Mouse (Mus musculus): ENCODE data around the gene 1700066M21Rik. TPM values are rescaled to one million over a fixed set of nuclear protein-coding genes. Genes with fewer than 3 reads are reported as not detected.

Gene 1700066M21Rik
- polyA plus RNA-seq, 1 experiment from 2014 or later: 18.2 TPM

GRCm38 (mm10) chr1:57341197-57341596 lies 36.2 kb upstream of the 1700066M21Rik start:
- H3K4me3 ChIP-seq (ENCODE audit: low read depth, low read length): no peak overlapping the region
- H3K9me3 ChIP-seq (replicated peaks; ENCODE audit: control insufficient read depth, low read length): no peaks in the 10 kb centered on the region
- no peak overlapping the region for H3K27ac ChIP-seq (replicated peaks; ENCODE audit: low read depth, low read length)
- DNase-seq (ENCODE audit: low spot score) (no peak), ATAC-seq (replicated peaks; ENCODE audit: insufficient number of reproducible peaks, low FRiP score, low TSS enrichment, low read depth) (no peak)
- H3K27me3 ChIP-seq (ENCODE audit: control insufficient read depth, insufficient read depth, low read length): no peaks in the 10 kb centered on the region
- H3K36me3 ChIP-seq (replicated peaks; ENCODE audit: control insufficient read depth, insufficient read depth, low read depth, low read length): no peaks in the 10 kb centered on the region
- no peak overlapping the region for H3K9ac ChIP-seq (replicated peaks; ENCODE audit: low read length)
- no peak overlapping the region for H3K4me2 ChIP-seq (ENCODE audit: low read depth, low read length)
- WGBS: 27% methylated on average over 2 of the region's 2 CpGs
- no peaks in the 10 kb centered on the region for H3K4me1 ChIP-seq (ENCODE audit: control insufficient read depth, insufficient read depth, low read length)

- ATAC-seq (replicated peaks; ENCODE audit: insufficient number of reproducible peaks, low FRiP score, low TSS enrichment, low read depth): no peak
- Histone ChIP-seq H3K4me3 (ENCODE audit: low read depth, low read length) (no peak overlapping the region), H3K27ac (replicated peaks; ENCODE audit: low read depth, low read length) (no peak overlapping the region), H3K27me3 (ENCODE audit: control insufficient read depth, insufficient read depth, low read length) (no peaks in the 10 kb centered on the region), H3K4me2 (ENCODE audit: low read depth, low read length) (no peak overlapping the region), H3K9me3 (replicated peaks; ENCODE audit: control insufficient read depth, low read length) (no peaks in the 10 kb centered on the region), H3K36me3 (replicated peaks; ENCODE audit: control insufficient read depth, insufficient read depth, low read depth, low read length) (no peaks in the 10 kb centered on the region), H3K9ac (replicated peaks; ENCODE audit: low read length) (no peak overlapping the region), H3K4me1 (ENCODE audit: control insufficient read depth, insufficient read depth, low read length) (no peaks in the 10 kb centered on the region)
- DNase-seq (ENCODE audit: low spot score): no peak
Measured at GRCm38 (mm10) chr1:57347487-57347886, 29.9 kb upstream of the 1700066M21Rik start.

DNA sequence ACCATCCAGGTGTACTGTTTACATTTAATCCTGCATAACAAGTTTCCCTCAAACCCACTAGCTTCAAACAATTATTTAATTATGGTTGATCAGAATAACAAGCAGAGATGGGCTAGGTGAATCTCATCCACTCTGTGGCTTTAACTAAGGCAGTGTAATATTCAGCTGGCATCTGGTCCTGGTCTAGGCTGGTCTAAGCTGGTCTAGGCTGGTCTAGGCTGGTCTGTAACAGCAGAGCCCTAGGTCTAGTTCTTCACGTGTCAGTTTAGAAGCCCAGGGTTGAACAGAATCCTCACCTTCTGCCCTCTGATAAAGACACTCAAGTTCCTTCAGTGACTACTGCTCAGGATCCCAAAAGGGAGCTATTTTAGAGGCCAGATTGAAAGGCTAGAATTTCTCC lies 25.5 kb upstream of the 1700066M21Rik start:
- no peaks in the 10 kb centered on the region for H3K4me1 ChIP-seq (ENCODE audit: control insufficient read depth, insufficient read depth, low read length)
- no peaks in the 10 kb centered on the region for H3K9me3 ChIP-seq (replicated peaks; ENCODE audit: control insufficient read depth, low read length)
- 53% methylated on average over 1 of the region's 1 CpGs for WGBS
- no peak overlapping the region for H3K9ac ChIP-seq (replicated peaks; ENCODE audit: low read length)
- no peak overlapping the region for H3K4me2 ChIP-seq (ENCODE audit: low read depth, low read length)
- H3K36me3 ChIP-seq (replicated peaks; ENCODE audit: control insufficient read depth, insufficient read depth, low read depth, low read length): no peaks in the 10 kb centered on the region
- H3K27me3 ChIP-seq (ENCODE audit: control insufficient read depth, insufficient read depth, low read length): no peaks in the 10 kb centered on the region
- no peak overlapping the region for H3K27ac ChIP-seq (replicated peaks; ENCODE audit: low read depth, low read length)
- H3K4me3 ChIP-seq (ENCODE audit: low read depth, low read length): no peak overlapping the region
- DNase-seq (ENCODE audit: low spot score): no peak
- ATAC-seq (replicated peaks; ENCODE audit: insufficient number of reproducible peaks, low FRiP score, low TSS enrichment, low read depth): no peak

DNA sequence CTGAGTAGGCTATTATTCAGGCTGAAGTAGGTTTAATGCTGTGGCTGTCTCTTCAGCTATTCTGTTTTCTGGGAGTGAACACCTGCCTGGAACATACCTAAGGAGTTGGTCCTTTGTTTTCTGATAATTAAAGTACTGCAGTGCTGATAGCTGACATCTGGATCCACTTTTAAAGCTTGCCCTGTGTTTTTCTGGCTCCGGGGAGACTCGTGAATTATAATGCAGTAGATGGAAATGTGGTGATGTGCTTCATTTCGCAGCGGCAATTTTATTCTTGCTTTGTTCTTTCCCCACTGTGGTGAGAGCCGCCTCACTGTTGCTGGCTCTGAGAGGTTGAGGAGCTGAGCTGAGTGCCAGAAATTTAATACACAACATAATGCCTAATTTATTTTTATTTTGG lies 18.9 kb upstream of the 1700066M21Rik start:
- Histone ChIP-seq H3K27me3 (ENCODE audit: control insufficient read depth, insufficient read depth, low read length) (no peaks in the 10 kb centered on the region), H3K9me3 (replicated peaks; ENCODE audit: control insufficient read depth, low read length) (no peaks in the 10 kb centered on the region), H3K4me3 (ENCODE audit: low read depth, low read length) (no peak overlapping the region), H3K9ac (replicated peaks; ENCODE audit: low read length) (no peak overlapping the region), H3K27ac (replicated peaks; ENCODE audit: low read depth, low read length) (no peak overlapping the region), H3K36me3 (replicated peaks; ENCODE audit: control insufficient read depth, insufficient read depth, low read depth, low read length) (no peaks in the 10 kb centered on the region), H3K4me1 (ENCODE audit: control insufficient read depth, insufficient read depth, low read length) (no peaks in the 10 kb centered on the region), H3K4me2 (ENCODE audit: low read depth, low read length) (no peak overlapping the region)
- 48% methylated on average over 5 of the region's 5 CpGs for WGBS
- peak; percentile 48 for DNase-seq (ENCODE audit: low spot score)
- ATAC-seq (replicated peaks; ENCODE audit: insufficient number of reproducible peaks, low FRiP score, low TSS enrichment, low read depth): no peak

- no peak for DNase-seq (ENCODE audit: low spot score)
- no peak for ATAC-seq (replicated peaks; ENCODE audit: insufficient number of reproducible peaks, low FRiP score, low TSS enrichment, low read depth)
- Histone ChIP-seq H3K4me1 (ENCODE audit: control insufficient read depth, insufficient read depth, low read length) (no peaks in the 10 kb centered on the region), H3K27ac (replicated peaks; ENCODE audit: low read depth, low read length) (no peak overlapping the region), H3K9me3 (replicated peaks; ENCODE audit: control insufficient read depth, low read length) (no peaks in the 10 kb centered on the region), H3K36me3 (replicated peaks; ENCODE audit: control insufficient read depth, insufficient read depth, low read depth, low read length) (no peaks in the 10 kb centered on the region), H3K9ac (replicated peaks; ENCODE audit: low read length) (no peak overlapping the region), H3K27me3 (ENCODE audit: control insufficient read depth, insufficient read depth, low read length) (no peaks in the 10 kb centered on the region), H3K4me3 (ENCODE audit: low read depth, low read length) (no peak overlapping the region), H3K4me2 (ENCODE audit: low read depth, low read length) (no peak overlapping the region)
- WGBS: 86% methylated on average over 3 of the region's 3 CpGs
Measured at GRCm38 (mm10) chr1:57367446-57367845, 10.0 kb upstream of the 1700066M21Rik start.

DNA sequence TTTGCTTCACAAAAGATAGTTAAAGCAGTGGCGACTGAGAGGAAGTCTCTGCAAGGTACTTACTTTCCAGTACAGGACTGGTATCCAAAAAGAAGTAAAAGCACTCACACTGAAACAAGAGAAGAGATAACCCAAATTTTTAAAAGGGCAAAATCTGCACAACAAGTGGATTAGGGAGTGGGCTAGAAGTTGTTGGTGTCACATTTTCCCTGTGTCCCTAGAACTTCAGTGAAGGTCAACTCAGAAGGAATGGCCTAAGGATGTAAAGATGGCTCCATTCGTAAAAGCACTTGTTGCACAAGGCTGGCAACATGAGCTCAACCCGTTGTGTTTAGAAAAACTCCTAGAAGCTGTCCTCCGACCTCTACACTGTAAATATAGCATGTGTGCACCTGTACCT lies 8.3 kb upstream of the 1700066M21Rik start:
- DNase-seq (ENCODE audit: low spot score) (no peak), ATAC-seq (replicated peaks; ENCODE audit: insufficient number of reproducible peaks, low FRiP score, low TSS enrichment, low read depth) (no peak)
- no peak overlapping the region for H3K9ac ChIP-seq (replicated peaks; ENCODE audit: low read length)
- H3K27me3 ChIP-seq (ENCODE audit: control insufficient read depth, insufficient read depth, low read length): no peaks in the 10 kb centered on the region
- H3K9me3 ChIP-seq (replicated peaks; ENCODE audit: control insufficient read depth, low read length): no peaks in the 10 kb centered on the region
- H3K4me2 ChIP-seq (ENCODE audit: low read depth, low read length): no peak overlapping the region
- no peaks in the 10 kb centered on the region for H3K4me1 ChIP-seq (ENCODE audit: control insufficient read depth, insufficient read depth, low read length)
- no peak overlapping the region for H3K4me3 ChIP-seq (ENCODE audit: low read depth, low read length)
- H3K36me3 ChIP-seq (replicated peaks; ENCODE audit: control insufficient read depth, insufficient read depth, low read depth, low read length): no peaks in the 10 kb centered on the region
- 83% methylated on average over 4 of the region's 4 CpGs for WGBS
- no peak overlapping the region for H3K27ac ChIP-seq (replicated peaks; ENCODE audit: low read depth, low read length)

- DNase-seq (ENCODE audit: low spot score): no peak
- WGBS: 90% methylated on average over 4 of the region's 4 CpGs
Measured at GRCm38 (mm10) chr1:57370451-57370850, 7.0 kb upstream of the 1700066M21Rik start.

DNA sequence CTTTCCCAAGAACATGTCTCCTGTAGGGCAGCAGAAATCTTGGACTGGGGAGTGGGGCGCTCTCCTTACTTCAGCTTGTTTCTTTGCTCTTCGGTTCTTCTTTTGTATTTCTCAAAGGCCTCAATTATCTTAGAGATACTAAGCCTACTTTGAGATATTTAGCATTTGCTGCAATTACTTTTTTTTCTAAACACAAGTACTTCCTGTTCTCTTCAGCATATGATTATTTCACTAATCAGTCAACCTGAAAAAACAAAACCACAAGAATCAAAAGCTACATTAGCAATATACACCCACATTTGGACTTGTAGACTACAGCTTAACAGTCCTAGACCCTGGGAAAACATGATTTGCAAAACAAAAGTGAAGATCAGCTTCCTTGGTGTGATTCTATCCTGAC lies 2.1 kb upstream of the 1700066M21Rik start:
- no peak for ATAC-seq (replicated peaks; ENCODE audit: insufficient number of reproducible peaks, low FRiP score, low TSS enrichment, low read depth)
- Histone ChIP-seq H3K9me3 (replicated peaks; ENCODE audit: control insufficient read depth, low read length) (no peaks in the 10 kb centered on the region), H3K27me3 (ENCODE audit: control insufficient read depth, insufficient read depth, low read length) (no peaks in the 10 kb centered on the region), H3K9ac (replicated peaks; ENCODE audit: low read length) (no peak overlapping the region), H3K4me3 (ENCODE audit: low read depth, low read length) (no peak overlapping the region), H3K36me3 (replicated peaks; ENCODE audit: control insufficient read depth, insufficient read depth, low read depth, low read length) (no peaks in the 10 kb centered on the region), H3K4me2 (ENCODE audit: low read depth, low read length) (no peak overlapping the region), H3K27ac (replicated peaks; ENCODE audit: low read depth, low read length) (no peak overlapping the region), H3K4me1 (ENCODE audit: control insufficient read depth, insufficient read depth, low read length) (no peaks in the 10 kb centered on the region)
- DNase-seq (ENCODE audit: low spot score): no peak
- 95% methylated on average over 2 of the region's 2 CpGs for WGBS

More at GRCm38 (mm10) chr1:57370451-57370850, 7.0 kb upstream of the 1700066M21Rik start:
- no peaks in the 10 kb centered on the region for H3K4me1 ChIP-seq (ENCODE audit: control insufficient read depth, insufficient read depth, low read length)
- H3K9me3 ChIP-seq (replicated peaks; ENCODE audit: control insufficient read depth, low read length): no peaks in the 10 kb centered on the region
- no peak overlapping the region for H3K27ac ChIP-seq (replicated peaks; ENCODE audit: low read depth, low read length)
- no peak for ATAC-seq (replicated peaks; ENCODE audit: insufficient number of reproducible peaks, low FRiP score, low TSS enrichment, low read depth)
- no peak overlapping the region for H3K4me2 ChIP-seq (ENCODE audit: low read depth, low read length)
- H3K36me3 ChIP-seq (replicated peaks; ENCODE audit: control insufficient read depth, insufficient read depth, low read depth, low read length): no peaks in the 10 kb centered on the region
- H3K4me3 ChIP-seq (ENCODE audit: low read depth, low read length): no peak overlapping the region
- H3K9ac ChIP-seq (replicated peaks; ENCODE audit: low read length): no peak overlapping the region
- H3K27me3 ChIP-seq (ENCODE audit: control insufficient read depth, insufficient read depth, low read length): no peaks in the 10 kb centered on the region
